Mouse (Mus musculus): ENCODE measurements around the gene Pgd. TPM values are rescaled to one million over a fixed set of nuclear protein-coding genes. Genes with fewer than 3 reads are reported as not detected.
"Not testable (repeated sequence)": the region's sequence is repeated elsewhere in the genome, so short reads cannot be mapped to it uniquely, and the experiment has no call there.

Gene Pgd
- total RNA-seq (2021): 10 to 100 TPM; 14.6 to 14.8 TPM
- long read RNA-seq, experiment 1, partial matches to known transcripts: 0 of 4 reads
- long read RNA-seq, experiment 1, other reads (novel, unspliced or antisense): 3 of 4 reads
- long read RNA-seq, experiment 2, partial matches to known transcripts: 2 of 7 reads
- long read RNA-seq, experiment 2, other reads (novel, unspliced or antisense): 4 of 7 reads

- peak; percentile 92 to 95 for DNase-seq
- intact Hi-C loops (cut with DNase I): no loop called here
Observed at GRCm38 (mm10) chr4:149166215-149166946, at the start of gene Pgd. Gene Pgd, minus strand, starts transcription at chr4:149166771.

- intact Hi-C loops (cut with DNase I): no loop called here
- no peak for DNase-seq
Observed at GRCm38 (mm10) chr4:149215982-149216381, 49.4 kb upstream of the Pgd start.

GRCm38 (mm10) chr4:149215397-149215796, 48.8 kb upstream of the Pgd start:
- no peak for DNase-seq
- intact Hi-C loops (cut with DNase I): no loop called here

GRCm38 (mm10) chr4:149214468-149214867, 47.9 kb upstream of the Pgd start:
- DNase-seq; intact Hi-C loops (cut with DNase I): not testable (repeated sequence)

GRCm38 (mm10) chr4:149213466-149213865, 46.9 kb upstream of the Pgd start:
- intact Hi-C loops (cut with DNase I): no loop called here
- DNase-seq: no peak

GRCm38 (mm10) chr4:149211441-149211840, 44.9 kb upstream of the Pgd start:
- intact Hi-C loops (cut with DNase I); DNase-seq: not testable (repeated sequence)

- DNase-seq: no peak
- intact Hi-C loops (cut with DNase I): no loop called here
Observed at GRCm38 (mm10) chr4:149202467-149202866, 35.9 kb upstream of the Pgd start.

- intact Hi-C loops (cut with DNase I): no loop called here
Observed at GRCm38 (mm10) chr4:149201110-149201509, 34.5 kb upstream of the Pgd start.

GRCm38 (mm10) chr4:149197180-149197579, 30.6 kb upstream of the Pgd start:
- DNase-seq: no peak
- intact Hi-C loops (cut with DNase I): no loop called here

More at GRCm38 (mm10) chr4:149201110-149201509, 34.5 kb upstream of the Pgd start:
- no peak for DNase-seq

- no peak for DNase-seq
Observed at GRCm38 (mm10) chr4:149191103-149191502, 24.5 kb upstream of the Pgd start.

GRCm38 (mm10) chr4:149188563-149188962, 22.0 kb upstream of the Pgd start:
- no peak for DNase-seq
- intact Hi-C loops (cut with DNase I): no loop called here

More at GRCm38 (mm10) chr4:149191103-149191502, 24.5 kb upstream of the Pgd start:
- intact Hi-C loops (cut with DNase I): no loop called here

GRCm38 (mm10) chr4:149182755-149183154, 16.2 kb upstream of the Pgd start:
- no peak for DNase-seq
- intact Hi-C loops (cut with DNase I): loop anchor here (5.0 kb wide), 1 partner anchor 35 kb away; no protein-coding TSS in a partner anchor

- DNase-seq: no peak
- intact Hi-C loops (cut with DNase I): loop anchor here (5.0 kb wide), 1 partner anchor 35 kb away; no protein-coding TSS in a partner anchor
Observed at GRCm38 (mm10) chr4:149182192-149182591, 15.6 kb upstream of the Pgd start.

GRCm38 (mm10) chr4:149179573-149179972, 13.0 kb upstream of the Pgd start:
- intact Hi-C loops (cut with DNase I): no loop called here
- DNase-seq: no peak

GRCm38 (mm10) chr4:149179160-149179559, 12.6 kb upstream of the Pgd start:
- intact Hi-C loops (cut with DNase I): no loop called here

GRCm38 (mm10) chr4:149178328-149178727, 11.8 kb upstream of the Pgd start:
- no peak for DNase-seq
- intact Hi-C loops (cut with DNase I): no loop called here

More at GRCm38 (mm10) chr4:149179160-149179559, 12.6 kb upstream of the Pgd start:
- DNase-seq: no peak

GRCm38 (mm10) chr4:149177046-149177445, 10.5 kb upstream of the Pgd start:
- intact Hi-C loops (cut with DNase I): no loop called here
- DNase-seq: no peak

GRCm38 (mm10) chr4:149176645-149177044, 10.1 kb upstream of the Pgd start:
- DNase-seq: no peak
- intact Hi-C loops (cut with DNase I): no loop called here

- intact Hi-C loops (cut with DNase I): no loop called here
Observed at GRCm38 (mm10) chr4:149173661-149174060, 7.1 kb upstream of the Pgd start.

GRCm38 (mm10) chr4:149172666-149173065, 6.1 kb upstream of the Pgd start:
- peak; percentile 60 to 78 for DNase-seq
- intact Hi-C loops (cut with DNase I): no loop called here

More at GRCm38 (mm10) chr4:149173661-149174060, 7.1 kb upstream of the Pgd start:
- no peak for DNase-seq

- peak; percentile 48 to 69 for DNase-seq
- intact Hi-C loops (cut with DNase I): no loop called here
Observed at GRCm38 (mm10) chr4:149172083-149172482, 5.5 kb upstream of the Pgd start.

- DNase-seq: peak in 1 of 2 experiments; percentile 36
- intact Hi-C loops (cut with DNase I): no loop called here
Observed at GRCm38 (mm10) chr4:149171581-149171981, 5.0 kb upstream of the Pgd start.
